Mouse (Mus musculus) layer of hippocampus, adult 8-10 months (tissue): ENCODE measurements around the gene Kif24. TPM values are rescaled to one million over a fixed set of nuclear protein-coding genes. Genes with fewer than 3 reads are reported as not detected.

ENCODE experiments used
- DNase-seq, 2 experiments: peaks; one replicate each; pipeline ENCODE4 v3.0.0; 2022; ENCODE audit warnings: low spot score in 2 of 2
- total RNA-seq, 4 experiments: library from RNA; stranded (reverse); gene quantifications; 2 replicates each; pipeline ENCODE4 v1.2.4; 2022

The Kif24 gene
- total RNA-seq, 4 experiments from 2014 or later, result 0.97 to 1.9 (median 1.7) TPM

GRCm38 (mm10) chr4:41349199-41349591 lies 115.5 kb downstream of the Kif24 start:
- DNase-seq, result no peak

- DNase-seq, result peak; percentile 86 to 90
Measured at GRCm38 (mm10) chr4:41348584-41349198, 116.0 kb downstream of the Kif24 start, which contains the start of gene Ubap1. Gene Ubap1, plus strand, starts transcription at chr4:41348996.

GRCm38 (mm10) chr4:41347839-41348238 lies 116.8 kb downstream of the Kif24 start:
- no peak for DNase-seq

- no peak for DNase-seq
Measured at GRCm38 (mm10) chr4:41346011-41346410, 118.7 kb downstream of the Kif24 start.

- DNase-seq, result no peak
Measured at GRCm38 (mm10) chr4:41340912-41341550, 123.7 kb downstream of the Kif24 start.

Other genes starting within 250 kb of the Kif24 start
- 10 to 100 TPM; 45.8 to 58.7 (median 50.2) TPM for gene Ubap2, start 189.7 kb downstream of the Kif24 start, total RNA-seq
- 10 to 100 TPM; 35.5 to 42.6 (median 39.6) TPM for gene Dcaf12, start 150.0 kb downstream of the Kif24 start, total RNA-seq
- 10 to 100 TPM; 42.1 to 48.0 (median 44.9) TPM for gene Ubap1, start 115.9 kb downstream of the Kif24 start, total RNA-seq
- 10 to 100 TPM; 26.1 to 31.0 (median 29.8) TPM for gene Nudt2, start 264 bp upstream of the Kif24 start, total RNA-seq
- gene AI464131, start 38.2 kb upstream of the Kif24 start, total RNA-seq, result 10 to 100 TPM; 19.3 to 32.8 (median 26.6) TPM
- 1 to 10 TPM; 3.2 to 5.0 (median 4.6) TPM for gene 1110017D15Rik, start 52.4 kb upstream of the Kif24 start, total RNA-seq
- 100 to 1,000 TPM; 152 to 178 (median 165) TPM for gene Fam219a, start 104.7 kb upstream of the Kif24 start, total RNA-seq
- gene Dnaic1, start 104.9 kb upstream of the Kif24 start, total RNA-seq, result 1 to 10 TPM; 3.6 to 8.4 (median 5.9) TPM
- gene Enho, start 175.4 kb upstream of the Kif24 start, total RNA-seq, result 10 to 100 TPM; 51.7 to 56.4 (median 54.1) TPM
- gene Cntfr, start 232.2 kb upstream of the Kif24 start, total RNA-seq, result 10 to 100 TPM; 84.3 to 93.9 (median 90.2) TPM
- 10 to 100 TPM; 39.9 to 44.4 (median 41.6) TPM for gene Il11ra1, start 235.1 kb upstream of the Kif24 start, total RNA-seq
- gene Rpp25l, start 248.6 kb upstream of the Kif24 start, total RNA-seq, result 10 to 100 TPM; 25.7 to 31.7 (median 30.2) TPM